Mouse (Mus musculus) monocyte, adult 5-6 weeks (primary cell): ENCODE measurements around the gene Ppm1g. TPM values are rescaled to one million over a fixed set of nuclear protein-coding genes. Genes with fewer than 3 reads are reported as not detected.

ENCODE experiments used
- total RNA-seq: library from RNA; stranded (forward); fragments of 200-1000, 200-491, 200-594 nt; gene quantifications from 3 replicates; pipeline ENCODE4 v1.2.3, GENCODE M21; 2017

The Ppm1g gene
- total RNA-seq, 1 experiment from 2014 or later: 154 TPM

Other genes with a start within 250 kb of the Ppm1g start
- gene Atraid, start 172.4 kb downstream of the Ppm1g start, total RNA-seq: 44.7 to 61.4 TPM (median 49.9 TPM) in 3 replicates
- 0.38 to 3.7 TPM (median 3.0 TPM) in 3 replicates for gene Slc5a6, start 171.8 kb downstream of the Ppm1g start, total RNA-seq
- 4.8 to 18.4 TPM (median 9.6 TPM) in 3 replicates for gene Cad, start 165.9 kb downstream of the Ppm1g start, total RNA-seq
- gene Dnajc5g, start 114.4 kb downstream of the Ppm1g start, total RNA-seq: not detected in 3 replicates
- not detected in 3 replicates for gene Slc30a3, start 112.5 kb downstream of the Ppm1g start, total RNA-seq
- gene Trim54, start 104.0 kb downstream of the Ppm1g start, total RNA-seq: not detected in 3 replicates
- gene Ucn, start 81.9 kb downstream of the Ppm1g start, total RNA-seq: not detected in 3 replicates
- 22.5 to 37.8 TPM (median 35.8 TPM) in 3 replicates for gene Mpv17, start 66.4 kb downstream of the Ppm1g start, total RNA-seq
- 1.4 to 2.5 TPM (median 2.2 TPM) in 3 replicates for gene Gm29609, start 40.8 kb downstream of the Ppm1g start, total RNA-seq
- gene Gtf3c2, start 40.5 kb downstream of the Ppm1g start, total RNA-seq: 42.4 to 80.2 TPM (median 50.2 TPM) in 3 replicates
- gene Snx17, start 27.5 kb downstream of the Ppm1g start, total RNA-seq: 59.3 to 91.8 TPM (median 80.9 TPM) in 3 replicates
- 12.1 to 24.5 TPM (median 22.7 TPM) in 3 replicates for gene Eif2b4, start 27.3 kb downstream of the Ppm1g start, total RNA-seq
- gene Zfp513, start 18.4 kb downstream of the Ppm1g start, total RNA-seq: 13.8 to 18.5 TPM (median 16.0 TPM) in 3 replicates
- gene Nrbp1, start 20.2 kb upstream of the Ppm1g start, total RNA-seq: 322 to 390 TPM (median 323 TPM) in 3 replicates
- gene Gm9970, start 20.5 kb upstream of the Ppm1g start, total RNA-seq: not detected in 3 replicates
- 2.5 to 14.9 TPM (median 12.9 TPM) in 3 replicates for gene Krtcap3, start 31.0 kb upstream of the Ppm1g start, total RNA-seq
- 18.6 to 39.4 TPM (median 21.2 TPM) in 3 replicates for gene Ift172, start 70.4 kb upstream of the Ppm1g start, total RNA-seq
- 2.0 to 10.6 TPM (median 2.2 TPM) in 3 replicates for gene Fndc4, start 75.4 kb upstream of the Ppm1g start, total RNA-seq
- not detected in 3 replicates for gene Gckr, start 76.8 kb upstream of the Ppm1g start, total RNA-seq
- gene Zfp512, start 231.7 kb upstream of the Ppm1g start, total RNA-seq: 50.8 to 94.5 TPM (median 53.9 TPM) in 3 replicates